Mouse (Mus musculus) midbrain, embryonic 13.5 days (tissue): ENCODE data around the gene Tnpo3. TPM values are rescaled to one million over a fixed set of nuclear protein-coding genes. Genes with fewer than 3 reads are reported as not detected.

Experiments
- ATAC-seq: fragments of 200-750 bp; cut with Nextera tagmentation; 2 replicates; pipeline ENCODE4 v1.8.0; 2017; ENCODE audit warnings: mild to moderate bottlenecking, moderate TSS enrichment, moderate library complexity
- H3K27ac ChIP-seq: fragments of 300-500 bp; sonication (generic); 2 replicates; pipeline ENCODE4 v1.5.1; 2015; ENCODE audit warnings: inconsistent platforms, mild to moderate bottlenecking, moderate library complexity
- H3K27me3 ChIP-seq: fragments of 300-500 bp; sonication (generic); 2 replicates; pipeline ENCODE4 v1.6.1; 2015; ENCODE audit warnings: mild to moderate bottlenecking, inconsistent platforms
- H3K36me3 ChIP-seq: fragments of 300-500 bp; sonication (generic); 2 replicates; pipeline ENCODE4 v1.6.1; 2015; ENCODE audit warnings: mild to moderate bottlenecking, inconsistent platforms
- H3K4me1 ChIP-seq: fragments of 300-500 bp; sonication (generic); replicated peaks from 2 replicates; pipeline ENCODE4 v1.6.1; 2015; ENCODE audit warnings: inconsistent platforms
- H3K4me2 ChIP-seq: fragments of 300-500 bp; sonication (generic); replicated peaks from 2 replicates; pipeline ENCODE4 v1.6.1; 2015; ENCODE audit warnings: moderate library complexity, mild to moderate bottlenecking, inconsistent platforms
- H3K4me3 ChIP-seq: fragments of 300-500 bp; sonication (generic); replicated peaks from 2 replicates; pipeline ENCODE4 v1.5.1; 2015; ENCODE audit warnings: mild to moderate bottlenecking, inconsistent platforms
- H3K9ac ChIP-seq: fragments of 300-500 bp; sonication (generic); replicated peaks from 2 replicates; pipeline ENCODE4 v1.6.1; 2015; ENCODE audit warnings: mild to moderate bottlenecking, inconsistent platforms
- H3K9me3 ChIP-seq: fragments of 300-500 bp; sonication (generic); 2 replicates; pipeline ENCODE4 v1.6.1; 2016; ENCODE audit warnings: mild to moderate bottlenecking, inconsistent platforms
- WGBS: fragments of 180-500 bp; shearing (Covaris S2); methylation state at CpG from one replicate; pipeline ENCODE4 v1.1.7; 2015; 5-methylcytosine and 5-hydroxymethylcytosine counted together
- polyA plus RNA-seq: library from polyadenylated mRNA; unstranded; fragments of >200 nt; fragmentation: Nextera tagmentation; extraction: Ambion mirVana; gene quantifications from 2 replicates; pipeline ENCODE4 v1.2.1, GENCODE M21; 2015

Tnpo3 gene
- polyA plus RNA-seq, 1 experiment from 2014 or later, result 97.7 TPM

GRCm38 (mm10) chr6:29537221-29537620, 72.5 kb downstream of the Tnpo3 start:
- no peak for ATAC-seq
- Histone ChIP-seq H3K4me3 (no peak overlapping the region), H3K4me2 (no peak overlapping the region), H3K9ac (no peak overlapping the region), H3K9me3 (no peaks in the 10 kb centered on the region), H3K36me3 (peaks cover 24% of the 10 kb centered on the region), H3K27ac (no peak overlapping the region), H3K27me3 (no peaks in the 10 kb centered on the region), H3K4me1 (no peaks in the 10 kb centered on the region)
- 84% methylated on average over 3 of the region's 3 CpGs for WGBS

GRCm38 (mm10) chr6:29536651-29537193, 73.0 kb downstream of the Tnpo3 start:
- no peaks in the 10 kb centered on the region for H3K9me3 ChIP-seq
- H3K4me3 ChIP-seq, result no peak overlapping the region
- H3K9ac ChIP-seq, result no peak overlapping the region
- H3K4me1 ChIP-seq, result no peaks in the 10 kb centered on the region
- peaks cover 19% of the 10 kb centered on the region for H3K36me3 ChIP-seq
- ATAC-seq, result no peak
- no peak overlapping the region for H3K4me2 ChIP-seq
- WGBS, result 78% methylated on average over 4 of the region's 4 CpGs
- no peak overlapping the region for H3K27ac ChIP-seq
- H3K27me3 ChIP-seq, result no peaks in the 10 kb centered on the region

GRCm38 (mm10) chr6:29535316-29535715, 74.4 kb downstream of the Tnpo3 start:
- H3K4me2 ChIP-seq, result no peak overlapping the region
- no peak overlapping the region for H3K4me3 ChIP-seq
- no peak overlapping the region for H3K27ac ChIP-seq
- H3K4me1 ChIP-seq, result no peaks in the 10 kb centered on the region
- H3K36me3 ChIP-seq, result peaks cover 7% of the 10 kb centered on the region; the same call in 1 of the 2 replicates
- no peak for ATAC-seq
- 68% methylated on average over 6 of the region's 6 CpGs for WGBS
- H3K9me3 ChIP-seq, result no peaks in the 10 kb centered on the region
- no peak overlapping the region for H3K9ac ChIP-seq
- peaks cover 9% of the 10 kb centered on the region for H3K27me3 ChIP-seq

- no peak for ATAC-seq
- Histone ChIP-seq H3K9ac (no peak overlapping the region), H3K27ac (no peak overlapping the region), H3K9me3 (no peaks in the 10 kb centered on the region), H3K27me3 (peaks cover 62% of the 10 kb centered on the region), H3K4me3 (no peak overlapping the region), H3K36me3 (no peaks in the 10 kb centered on the region), H3K4me1 (peaks cover 22% of the 10 kb centered on the region), H3K4me2 (no peak overlapping the region)
- WGBS, result 59% methylated on average over 4 of the region's 4 CpGs
These were observed 79.6 kb downstream of the Tnpo3 start for GRCm38 (mm10) chr6:29530050-29530449.

GRCm38 (mm10) chr6:29529444-29529820, 80.3 kb downstream of the Tnpo3 start:
- WGBS, result 43% methylated on average over 2 of the region's 2 CpGs
- peaks cover 67% of the 10 kb centered on the region for H3K27me3 ChIP-seq

GRCm38 (mm10) chr6:29528561-29529443, 80.9 kb downstream of the Tnpo3 start:
- H3K9ac ChIP-seq, result no peak overlapping the region
- no peak for ATAC-seq
- no peak overlapping the region for H3K27ac ChIP-seq
- H3K9me3 ChIP-seq, result no peaks in the 10 kb centered on the region
- no peak overlapping the region for H3K4me2 ChIP-seq
- no peak overlapping the region for H3K4me3 ChIP-seq
- WGBS, result 28% methylated on average over 13 of the region's 13 CpGs
- H3K27me3 ChIP-seq, result peaks cover 70% of the 10 kb centered on the region
- no peaks in the 10 kb centered on the region for H3K36me3 ChIP-seq
- peaks cover 22% of the 10 kb centered on the region for H3K4me1 ChIP-seq

More at GRCm38 (mm10) chr6:29529444-29529820, 80.3 kb downstream of the Tnpo3 start:
- H3K9ac ChIP-seq, result no peak overlapping the region
- H3K36me3 ChIP-seq, result no peaks in the 10 kb centered on the region
- ATAC-seq, result no peak
- H3K9me3 ChIP-seq, result no peaks in the 10 kb centered on the region
- no peak overlapping the region for H3K4me3 ChIP-seq
- peaks cover 22% of the 10 kb centered on the region for H3K4me1 ChIP-seq
- H3K4me2 ChIP-seq, result no peak overlapping the region
- H3K27ac ChIP-seq, result no peak overlapping the region

GRCm38 (mm10) chr6:29528165-29528505, 81.6 kb downstream of the Tnpo3 start:
- Histone ChIP-seq H3K4me2 (peak overlapping the region; percentile 94; the same call in 1 of the 2 replicates), H3K36me3 (no peaks in the 10 kb centered on the region), H3K4me1 (peaks cover 22% of the 10 kb centered on the region), H3K4me3 (peak overlapping the region; percentile 52; the same call in 1 of the 2 replicates), H3K9ac (no peak overlapping the region), H3K27ac (no peak overlapping the region), H3K9me3 (no peaks in the 10 kb centered on the region), H3K27me3 (peaks cover 70% of the 10 kb centered on the region)
- ATAC-seq, result no peak
- 10% methylated on average over 8 of the region's 8 CpGs for WGBS

- Histone ChIP-seq H3K36me3 (no peaks in the 10 kb centered on the region), H3K4me1 (peaks cover 22% of the 10 kb centered on the region), H3K9me3 (no peaks in the 10 kb centered on the region), H3K4me2 (peak overlapping the region; percentile 94), H3K27me3 (peaks cover 70% of the 10 kb centered on the region), H3K27ac (no peak overlapping the region), H3K9ac (no peak overlapping the region), H3K4me3 (peak overlapping the region; percentile 52)
- 5% methylated on average over 34 of the region's 34 CpGs for WGBS
- ATAC-seq, result no peak
These were observed 82.1 kb downstream of the Tnpo3 start for GRCm38 (mm10) chr6:29527361-29528164.

- H3K36me3 ChIP-seq, result no peaks in the 10 kb centered on the region
- H3K9ac ChIP-seq, result peak within 1 kb of the TSS; percentile 63
- peaks cover 70% of the 10 kb centered on the region for H3K27me3 ChIP-seq
- H3K4me3 ChIP-seq, result peak within 1 kb of the TSS; percentile 52
- peak within 1 kb of the TSS; percentile 94 for H3K4me2 ChIP-seq
- WGBS, result under 1% methylated on average over 55 of the region's 96 CpGs
- H3K9me3 ChIP-seq, result no peaks in the 10 kb centered on the region
- ATAC-seq, result peak; percentile 70
- no peak within 1 kb of the TSS for H3K27ac ChIP-seq
- peaks cover 22% of the 10 kb centered on the region for H3K4me1 ChIP-seq
These were observed 83.1 kb downstream of the Tnpo3 start, which contains the start of gene Irf5 for GRCm38 (mm10) chr6:29526281-29527251. Gene Irf5, plus strand, starts transcription at chr6:29526625.

GRCm38 (mm10) chr6:29525256-29525655, 84.4 kb downstream of the Tnpo3 start:
- Histone ChIP-seq H3K36me3 (no peaks in the 10 kb centered on the region), H3K4me3 (no peak overlapping the region), H3K9me3 (no peaks in the 10 kb centered on the region), H3K27me3 (peaks cover 60% of the 10 kb centered on the region), H3K27ac (no peak overlapping the region), H3K4me1 (peaks cover 22% of the 10 kb centered on the region), H3K4me2 (no peak overlapping the region), H3K9ac (no peak overlapping the region)
- 69% methylated on average over 6 of the region's 6 CpGs for WGBS
- no peak for ATAC-seq

- peaks cover 48% of the 10 kb centered on the region for H3K27me3 ChIP-seq
- 72% methylated on average over 6 of the region's 6 CpGs for WGBS
These were observed 85.6 kb downstream of the Tnpo3 start for GRCm38 (mm10) chr6:29524034-29524489.

More at GRCm38 (mm10) chr6:29524034-29524489, 85.6 kb downstream of the Tnpo3 start:
- Histone ChIP-seq H3K4me3 (no peak overlapping the region), H3K9ac (no peak overlapping the region), H3K4me1 (peaks cover 22% of the 10 kb centered on the region), H3K4me2 (no peak overlapping the region), H3K36me3 (no peaks in the 10 kb centered on the region), H3K27ac (no peak overlapping the region), H3K9me3 (no peaks in the 10 kb centered on the region)
- no peak for ATAC-seq
